Mouse (Mus musculus) hindbrain, embryonic 16.5 days (tissue): Measurements from ENCODE around the gene Fbxo2. TPM values are rescaled to one million over a fixed set of nuclear protein-coding genes. Genes with fewer than 3 reads are reported as not detected.
"Not testable (repeated sequence)": the region's sequence is repeated elsewhere in the genome, so short reads cannot be mapped to it uniquely, and the experiment has no call there.

Experiments used
- ATAC-seq: fragments of 200-750 bp; cut with Nextera tagmentation; 2 replicates; pipeline ENCODE4 v1.8.0; 2017; ENCODE audit warnings: moderate TSS enrichment, moderate library complexity
- H3K27ac ChIP-seq: fragments of 300-500 bp; sonication (generic); 2 replicates; pipeline ENCODE4 v1.5.1; 2014; ENCODE audit warnings: low read depth, mild to moderate bottlenecking, control low read depth, low read length, moderate library complexity
- H3K27me3 ChIP-seq: fragments of 300-500 bp; sonication (generic); replicated peaks from 2 replicates; pipeline ENCODE4 v1.6.1; 2014; ENCODE audit warnings: low read length; ENCODE audit not compliant: control insufficient read depth, insufficient read depth
- H3K36me3 ChIP-seq: fragments of 300-500 bp; sonication (generic); 2 replicates; pipeline ENCODE4 v1.6.1; 2014; ENCODE audit warnings: mild to moderate bottlenecking, low read length, moderate library complexity, mixed read lengths; ENCODE audit not compliant: control insufficient read depth, insufficient read depth
- H3K4me1 ChIP-seq: fragments of 300-500 bp; sonication (generic); 2 replicates; pipeline ENCODE4 v1.6.1; 2014; ENCODE audit warnings: low read depth, low read length; ENCODE audit not compliant: control insufficient read depth, insufficient read depth
- H3K4me2 ChIP-seq: fragments of 300-500 bp; sonication (generic); 2 replicates; pipeline ENCODE4 v1.6.1; 2014; ENCODE audit warnings: mild to moderate bottlenecking, low read length, control low read depth, moderate library complexity
- H3K4me3 ChIP-seq: fragments of 300-500 bp; sonication (generic); 2 replicates; pipeline ENCODE4 v1.5.1; 2014; ENCODE audit warnings: mild to moderate bottlenecking, low read length, control low read depth, moderate library complexity
- H3K9ac ChIP-seq: fragments of 300-500 bp; sonication (generic); 2 replicates; pipeline ENCODE4 v1.6.1; 2014; ENCODE audit warnings: low read depth, mild to moderate bottlenecking, control low read depth, low read length, moderate library complexity
- H3K9me3 ChIP-seq: fragments of 300-500 bp; sonication (generic); 2 replicates; pipeline ENCODE4 v1.6.1; 2014; ENCODE audit warnings: mild to moderate bottlenecking, low read length, moderate library complexity; ENCODE audit not compliant: control insufficient read depth
- WGBS: fragments of 180-500 bp; shearing (Covaris S2); extraction: QIAGEN DNeasy Blood & Tissue Kit; methylation state at CpG from one replicate; pipeline ENCODE4 v1.1.7; 2014; 5-methylcytosine and 5-hydroxymethylcytosine counted together
- polyA plus RNA-seq: library from polyadenylated mRNA; unstranded; fragments of >200 nt; fragmentation: Nextera tagmentation; extraction: Ambion mirVana; gene quantifications from 2 replicates; pipeline ENCODE4 v1.2.1, GENCODE M21; 2015

The Fbxo2 gene
- polyA plus RNA-seq, result 24.9 and 31.1 TPM in 2 replicates

- H3K4me2 ChIP-seq, result peak within 1 kb of the TSS; percentile 95
- ATAC-seq, result peak; percentile 75
- H3K4me1 ChIP-seq, result peaks cover 27% of the 10 kb centered on the region
- H3K9ac ChIP-seq, result peak within 1 kb of the TSS; percentile 79
- H3K4me3 ChIP-seq, result peak within 1 kb of the TSS; percentile 62
- H3K27me3 ChIP-seq, result peaks cover 34% of the 10 kb centered on the region
- WGBS, result 1% methylated on average over 42 of the region's 43 CpGs
- no peaks in the 10 kb centered on the region for H3K9me3 ChIP-seq
- peaks cover 14% of the 10 kb centered on the region for H3K36me3 ChIP-seq
- H3K27ac ChIP-seq, result peak within 1 kb of the TSS; percentile 84
Measured at GRCm38 (mm10) chr4:148160436-148161390, at the start of gene Fbxo2, which contains the start of gene Fbxo44. Gene Fbxo2 (plus strand): TSS chr4:148160621. Gene Fbxo44 (minus strand): TSS chr4:148160482.

GRCm38 (mm10) chr4:148112519-148112918 is 47.9 kb upstream of the Fbxo2 start:
- Histone ChIP-seq H3K4me3 (no peak overlapping the region), H3K36me3 (peaks cover 4% of the 10 kb centered on the region; the same call in 1 of the 2 replicates), H3K9me3 (no peaks in the 10 kb centered on the region), H3K27ac (no peak overlapping the region), H3K9ac (no peak overlapping the region), H3K27me3 (no peaks in the 10 kb centered on the region), H3K4me1 (peaks cover 9% of the 10 kb centered on the region), H3K4me2 (no peak overlapping the region)
- WGBS, result 85% methylated on average over 12 of the region's 12 CpGs
- no peak for ATAC-seq

GRCm38 (mm10) chr4:148114758-148115391 is 45.5 kb upstream of the Fbxo2 start:
- Histone ChIP-seq H3K4me2 (peak overlapping the region; percentile 20; the same call in 1 of the 2 replicates), H3K9ac (peak overlapping the region; percentile 41; the same call in 1 of the 2 replicates), H3K9me3 (no peaks in the 10 kb centered on the region), H3K4me1 (peaks cover 9% of the 10 kb centered on the region), H3K27ac (peak overlapping the region; percentile 73), H3K27me3 (no peaks in the 10 kb centered on the region), H3K36me3 (peaks cover 4% of the 10 kb centered on the region; the same call in 1 of the 2 replicates), H3K4me3 (no peak overlapping the region; the same call in 1 of the 2 replicates)
- 4% methylated on average over 15 of the region's 15 CpGs for WGBS
- ATAC-seq, result peak; percentile 77

GRCm38 (mm10) chr4:148115467-148115866 is 45.0 kb upstream of the Fbxo2 start:
- H3K9me3 ChIP-seq, result no peaks in the 10 kb centered on the region
- peak overlapping the region; percentile 73; the same call in 1 of the 2 replicates for H3K27ac ChIP-seq
- no peak overlapping the region for H3K4me2 ChIP-seq
- H3K36me3 ChIP-seq, result peaks cover 4% of the 10 kb centered on the region; the same call in 1 of the 2 replicates
- no peaks in the 10 kb centered on the region for H3K27me3 ChIP-seq
- ATAC-seq, result peak; percentile 4; the same call in 1 of the 2 replicates
- WGBS, result 7% methylated on average over 15 of the region's 15 CpGs
- peaks cover 9% of the 10 kb centered on the region for H3K4me1 ChIP-seq
- H3K9ac ChIP-seq, result peak overlapping the region; percentile 51
- H3K4me3 ChIP-seq, result no peak overlapping the region

GRCm38 (mm10) chr4:148116657-148117056 is 43.8 kb upstream of the Fbxo2 start:
- Histone ChIP-seq H3K27me3 (no peaks in the 10 kb centered on the region), H3K4me3 (no peak overlapping the region), H3K27ac (no peak overlapping the region), H3K4me2 (no peak overlapping the region), H3K9ac (no peak overlapping the region), H3K4me1 (peaks cover 14% of the 10 kb centered on the region), H3K9me3 (no peaks in the 10 kb centered on the region), H3K36me3 (peaks cover 4% of the 10 kb centered on the region; the same call in 1 of the 2 replicates)
- ATAC-seq, result no peak
- WGBS, result 76% methylated on average over 4 of the region's 4 CpGs

- 78% methylated on average over 4 of the region's 4 CpGs for WGBS
- no peak overlapping the region for H3K27ac ChIP-seq
- no peak for ATAC-seq
- H3K4me2 ChIP-seq, result no peak overlapping the region
- H3K9ac ChIP-seq, result no peak overlapping the region
- no peaks in the 10 kb centered on the region for H3K9me3 ChIP-seq
- peaks cover 19% of the 10 kb centered on the region for H3K4me1 ChIP-seq
- H3K27me3 ChIP-seq, result no peaks in the 10 kb centered on the region
- H3K36me3 ChIP-seq, result peaks cover under 1% of the 10 kb centered on the region; the same call in 1 of the 2 replicates
- no peak overlapping the region for H3K4me3 ChIP-seq
Measured at GRCm38 (mm10) chr4:148117392-148117791, 43.0 kb upstream of the Fbxo2 start.

GRCm38 (mm10) chr4:148119578-148119977 is 40.8 kb upstream of the Fbxo2 start:
- peaks cover 31% of the 10 kb centered on the region for H3K4me1 ChIP-seq
- H3K27me3 ChIP-seq, ATAC-seq, H3K9me3 ChIP-seq, H3K4me2 ChIP-seq, H3K4me3 ChIP-seq, H3K9ac ChIP-seq, H3K36me3 ChIP-seq, H3K27ac ChIP-seq: not testable (repeated sequence)
- 88% methylated on average over 9 of the region's 9 CpGs for WGBS

- WGBS, result 60% methylated on average over 9 of the region's 9 CpGs
- H3K27ac ChIP-seq, result peak overlapping the region; percentile 73
- no peak for ATAC-seq
Measured at GRCm38 (mm10) chr4:148120555-148120954, 39.9 kb upstream of the Fbxo2 start.

GRCm38 (mm10) chr4:148121362-148121761 is 39.1 kb upstream of the Fbxo2 start:
- 48% methylated on average over 4 of the region's 4 CpGs for WGBS
- Histone ChIP-seq H3K27ac (peak overlapping the region; percentile 80), H3K27me3 (no peaks in the 10 kb centered on the region), H3K4me3 (no peak overlapping the region), H3K9ac (no peak overlapping the region), H3K9me3 (no peaks in the 10 kb centered on the region), H3K4me2 (no peak overlapping the region), H3K4me1 (peaks cover 23% of the 10 kb centered on the region), H3K36me3 (no peaks in the 10 kb centered on the region)
- peak; percentile 77 for ATAC-seq

More at GRCm38 (mm10) chr4:148120555-148120954, 39.9 kb upstream of the Fbxo2 start:
- Histone ChIP-seq H3K4me2 (no peak overlapping the region), H3K27me3 (no peaks in the 10 kb centered on the region), H3K9ac (no peak overlapping the region), H3K4me1 (peaks cover 24% of the 10 kb centered on the region), H3K9me3 (no peaks in the 10 kb centered on the region), H3K36me3 (no peaks in the 10 kb centered on the region), H3K4me3 (no peak overlapping the region)
